Mouse (Mus musculus) skeletal muscle tissue, adult 2 months (tissue): ENCODE data around the gene Plcg2.
A peak's percentile ranks its signal among the peaks of the same experiment; 100 is the strongest.

Experiments used
- DNase-seq: peaks from one replicate; pipeline ENCODE4 v3.0.0-alpha.2; 2012; ENCODE audit warnings: low read depth, low spot score

Gene Plcg2

DNA sequence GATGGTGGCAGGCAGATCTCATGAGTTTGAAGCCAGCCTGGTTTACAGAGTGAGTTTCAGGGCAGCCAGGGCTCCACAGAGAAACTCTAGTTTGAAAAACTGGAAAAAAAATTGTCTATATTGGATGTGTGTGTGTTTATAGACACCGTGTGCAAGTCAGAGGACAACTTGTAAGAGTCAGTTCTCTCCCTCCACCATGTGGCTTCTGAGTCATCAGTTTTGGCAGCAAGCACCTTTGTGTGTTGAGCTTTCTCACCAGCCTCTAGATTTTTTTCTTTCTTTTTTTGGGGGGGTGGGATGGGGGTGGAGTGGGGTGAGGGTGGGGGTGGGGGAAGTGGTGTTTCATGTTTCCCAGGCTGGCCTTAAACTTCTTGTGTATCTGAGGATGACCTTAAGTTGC is 12.8 kb upstream of the Plcg2 start:
- DNase-seq, result no peak

DNA sequence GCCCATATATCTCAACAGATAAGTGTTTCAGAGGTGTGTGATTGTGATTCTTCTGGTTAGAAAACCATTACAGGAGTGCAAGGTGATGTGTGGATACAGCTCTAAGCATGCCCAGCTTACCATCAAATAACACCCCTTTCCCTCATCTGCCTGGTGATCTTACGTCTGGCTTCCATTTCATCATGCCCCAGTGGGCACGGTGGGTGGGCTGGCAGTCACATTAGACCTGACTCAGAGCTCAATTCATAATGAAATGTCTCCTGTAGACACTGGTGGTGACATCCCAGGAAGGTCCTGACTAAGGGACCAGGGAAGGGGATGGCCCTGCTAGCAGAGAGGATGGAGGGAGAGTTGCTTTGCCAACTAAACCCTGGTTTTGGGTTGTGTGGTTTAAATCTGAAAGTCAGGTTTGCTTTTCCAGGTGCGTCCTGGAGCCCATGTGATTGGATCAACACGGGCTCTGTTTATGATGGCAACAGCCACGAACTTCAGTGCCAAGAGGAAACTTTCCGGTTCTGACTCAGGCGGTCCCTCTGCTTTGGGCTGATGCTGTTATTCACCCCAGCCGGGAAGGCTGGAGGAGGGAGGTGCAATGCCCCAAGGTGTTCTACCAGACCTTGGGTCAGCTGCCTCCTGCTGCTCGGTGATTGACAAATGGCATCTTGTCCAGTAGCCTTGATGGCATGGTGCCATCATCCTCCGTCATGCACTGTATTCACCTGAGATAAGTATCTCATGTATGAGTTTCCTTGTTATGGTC is 9.7 kb upstream of the Plcg2 start:
- no peak for DNase-seq

DNA sequence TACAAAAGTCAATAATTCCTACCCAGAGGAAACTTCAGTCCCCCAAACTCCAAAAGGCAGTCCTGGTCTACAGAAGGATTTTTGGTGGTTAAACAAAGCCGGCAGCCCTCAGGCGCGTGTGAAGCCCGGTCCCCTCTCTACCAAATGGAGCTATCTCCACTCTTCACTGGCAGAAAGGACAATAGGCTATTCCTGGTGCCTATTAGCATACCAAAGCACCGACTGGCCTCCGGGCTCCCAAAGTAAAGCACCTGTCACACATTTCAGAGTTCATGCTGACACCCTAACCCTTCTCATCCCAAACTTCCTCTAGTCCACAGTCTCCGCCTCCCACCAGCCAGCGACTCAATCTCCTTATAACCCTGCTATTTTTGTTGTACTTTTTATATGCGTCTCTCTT is 4.5 kb upstream of the Plcg2 start:
- DNase-seq, result no peak

DNA sequence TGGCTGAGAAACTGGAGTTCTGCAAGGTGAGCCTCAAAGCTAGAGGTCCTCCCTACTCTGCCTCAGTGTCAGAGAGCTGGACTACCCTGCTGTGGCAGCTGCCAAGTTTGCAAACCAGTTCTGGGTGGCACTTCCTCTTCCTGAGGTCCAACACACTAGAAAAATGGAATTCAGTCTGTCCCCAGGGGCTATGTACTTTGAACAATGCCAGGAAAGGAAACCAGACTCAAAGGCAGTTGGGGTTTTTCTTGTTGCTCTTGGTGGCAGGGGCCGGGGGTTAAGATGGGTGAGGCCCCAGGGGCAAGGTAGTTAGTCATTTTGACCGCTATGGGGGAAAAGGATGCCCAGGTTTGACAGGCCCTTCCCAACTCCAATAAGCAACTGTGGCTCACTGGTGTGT is 3.2 kb upstream of the Plcg2 start:
- DNase-seq, result no peak

DNA sequence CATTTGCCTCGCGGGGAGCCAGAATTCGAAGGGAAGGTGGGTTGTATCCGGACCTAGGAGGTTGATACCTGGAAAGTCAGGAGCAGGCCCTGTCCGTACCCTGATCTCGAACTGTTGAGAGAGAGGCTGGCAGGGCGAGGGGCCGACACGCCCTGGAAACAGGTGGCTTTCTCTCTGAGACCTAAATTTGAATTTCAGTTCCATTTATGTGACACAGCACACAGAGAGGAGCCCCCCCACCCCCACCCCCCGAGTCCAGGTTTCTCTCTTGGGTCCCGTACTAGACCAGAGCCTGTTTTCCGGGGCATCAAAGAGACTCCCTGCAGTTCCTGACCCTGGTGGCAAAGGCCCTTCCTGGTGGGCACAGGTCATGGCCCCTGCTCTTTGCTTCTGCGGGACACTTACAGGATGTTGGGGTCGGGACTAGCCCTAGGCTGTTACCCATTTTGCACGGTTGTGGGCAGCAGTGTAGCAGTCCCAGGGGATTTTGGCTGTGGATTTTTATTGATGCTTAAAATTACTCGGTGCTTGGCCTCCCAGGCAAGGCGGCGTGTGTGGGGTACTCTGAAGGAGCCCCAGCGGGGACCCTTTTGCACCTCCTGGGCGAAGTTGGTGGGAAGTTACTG is 937 bp downstream of the Plcg2 start:
- no peak for DNase-seq

DNA sequence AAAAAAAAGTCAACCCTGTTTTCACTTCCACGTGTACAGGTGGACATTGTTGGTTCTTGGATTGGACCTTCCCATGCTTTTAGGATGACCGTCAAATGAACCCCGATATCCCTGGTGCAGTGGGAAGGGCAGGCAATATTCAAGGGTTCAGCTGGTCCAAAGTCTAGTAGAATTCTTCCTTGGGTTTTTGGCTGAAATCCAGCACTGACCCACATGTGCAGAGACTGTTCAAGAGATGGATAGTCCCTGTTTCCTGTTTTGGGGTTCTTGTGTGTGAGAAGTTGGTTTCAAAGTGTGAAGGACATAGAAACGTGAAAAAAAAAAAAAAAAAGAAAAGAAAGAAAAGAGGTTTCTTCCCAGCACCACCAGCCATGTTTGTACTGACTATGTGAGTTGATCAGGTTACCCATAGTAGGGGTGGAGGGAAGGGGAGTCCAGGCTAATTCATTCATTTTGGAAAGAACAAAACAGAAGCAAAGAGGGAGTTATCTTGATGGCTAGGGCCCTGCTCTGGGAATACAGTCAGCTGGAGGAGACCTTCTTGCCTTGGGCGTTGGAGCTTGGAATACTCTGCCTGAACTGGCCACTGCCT is 2.2 kb downstream of the Plcg2 start:
- no peak for DNase-seq

DNA sequence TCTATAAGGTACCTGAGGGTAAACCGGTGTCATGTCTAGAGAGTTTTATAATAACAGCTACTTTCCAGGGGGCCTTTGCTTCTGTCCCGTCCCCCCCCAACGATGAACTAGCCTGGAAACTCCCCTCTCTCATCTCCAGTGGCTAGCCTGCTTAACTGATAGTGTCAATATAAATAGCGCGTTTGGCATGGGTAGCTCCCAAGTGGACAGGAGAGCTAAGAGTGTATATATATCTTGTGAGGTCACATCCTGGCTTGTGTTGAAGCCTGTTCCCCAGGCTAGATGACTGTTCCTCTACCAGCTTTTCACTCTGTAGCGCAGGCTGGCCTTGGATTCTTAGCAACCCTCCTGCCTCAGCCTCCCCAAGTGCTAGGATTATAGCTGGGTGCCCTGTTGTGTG is 3.2 kb downstream of the Plcg2 start:
- DNase-seq, result no peak

DNA sequence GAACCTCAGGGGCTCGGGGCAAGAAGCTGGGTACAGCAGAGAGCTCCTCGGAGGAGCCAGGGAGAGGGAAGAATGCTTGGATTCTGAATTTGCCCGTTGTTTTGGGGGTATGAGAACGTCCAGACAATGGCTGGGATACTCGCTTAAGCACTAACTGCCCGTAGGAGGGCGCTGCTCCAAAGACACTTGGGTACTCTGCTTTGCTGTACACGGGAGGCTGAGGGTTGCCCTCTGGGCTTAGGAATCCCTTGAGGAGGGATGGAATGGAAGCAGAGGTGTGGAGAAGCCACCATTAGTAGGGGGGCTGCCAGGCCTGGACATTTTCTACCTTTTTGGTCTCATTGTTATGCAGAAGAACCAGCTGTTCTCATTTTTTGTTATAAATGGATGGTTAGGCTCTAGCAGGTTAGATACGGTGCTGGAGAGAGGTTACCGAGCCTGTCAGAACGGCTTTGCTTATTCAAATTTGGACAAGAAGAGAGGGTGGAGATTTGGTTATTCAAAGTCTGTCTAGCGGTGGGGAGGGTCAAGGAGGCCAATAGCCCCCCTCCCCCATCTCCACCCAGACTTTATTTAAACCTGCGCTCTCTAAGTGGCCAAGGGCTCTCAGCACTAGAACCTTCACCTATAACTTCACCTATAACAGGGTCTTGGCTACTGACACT is 5.4 kb downstream of the Plcg2 start:
- no peak for DNase-seq

DNA sequence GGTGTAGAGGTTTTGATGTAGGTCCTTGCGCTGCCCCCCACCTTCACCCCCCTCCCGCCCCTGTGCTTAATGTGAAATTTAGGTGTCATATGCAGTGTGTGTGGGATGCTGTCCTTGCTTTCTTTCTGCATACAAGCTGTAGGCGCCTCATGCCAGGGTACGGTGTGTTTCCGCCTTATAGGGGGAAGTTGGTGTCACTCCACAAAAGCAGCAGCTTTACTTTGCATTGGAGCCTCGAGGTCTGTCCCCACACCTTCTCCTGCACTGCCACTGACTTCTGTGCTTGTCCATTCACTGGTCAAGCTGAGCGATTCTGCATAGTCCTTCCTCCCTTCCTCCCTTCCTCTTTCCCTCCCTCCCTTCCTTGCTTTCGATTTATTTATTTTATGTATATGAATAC is 9.6 kb downstream of the Plcg2 start:
- DNase-seq, result no peak

DNA sequence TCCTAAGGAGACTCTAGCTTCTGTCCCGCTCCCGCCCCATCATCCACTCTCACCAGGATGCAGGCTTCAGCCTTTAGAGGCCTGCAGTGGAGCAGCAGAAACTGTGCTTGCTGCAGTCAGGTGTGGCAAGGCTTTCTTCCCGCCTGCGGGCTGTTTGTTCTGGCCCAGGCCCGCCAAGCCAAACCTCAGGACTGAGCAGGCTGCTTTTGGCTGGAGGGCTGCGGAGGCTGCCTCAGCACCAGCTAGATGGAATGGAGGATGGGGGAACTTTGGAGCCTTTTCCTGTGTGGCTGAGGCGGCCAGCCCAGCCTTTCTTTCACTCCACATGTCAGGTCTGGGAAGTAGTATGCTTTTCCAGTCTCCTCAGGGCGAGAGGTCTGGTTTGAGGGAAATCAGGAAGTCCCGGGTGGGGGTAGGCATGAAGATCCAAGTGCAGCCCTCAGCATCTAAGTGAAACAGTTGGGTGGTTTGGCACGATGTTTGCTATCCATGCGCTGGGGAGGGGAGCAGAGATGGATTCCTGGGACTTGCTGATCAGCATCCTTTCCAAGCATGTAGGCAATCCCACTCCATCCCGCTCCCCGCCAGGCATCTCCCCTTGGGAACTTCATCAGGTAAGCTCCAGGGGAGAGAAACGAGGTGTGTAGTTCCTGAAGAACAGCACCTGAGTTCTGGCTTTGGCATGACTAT is 18.9 kb downstream of the Plcg2 start:
- no peak for DNase-seq

DNA sequence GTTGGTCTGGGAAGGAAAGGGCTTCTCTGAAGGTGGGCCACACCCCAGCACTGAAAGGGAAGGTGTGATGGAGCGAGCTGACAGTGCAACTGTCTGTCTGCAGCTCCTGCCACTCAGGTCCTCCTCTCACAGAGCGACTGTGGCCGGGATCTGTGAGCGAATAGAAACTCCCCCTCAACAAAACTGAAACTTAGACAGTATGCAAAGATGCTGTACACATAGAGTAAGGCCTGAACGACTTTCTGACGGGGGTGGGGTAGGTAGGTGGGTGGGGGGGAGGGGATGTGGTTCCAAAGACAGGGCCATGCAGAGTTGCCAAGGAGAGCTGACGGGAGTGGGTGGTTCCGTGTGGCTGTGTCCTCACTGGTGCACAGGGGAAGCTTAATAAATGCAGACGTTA is 19.8 kb downstream of the Plcg2 start:
- DNase-seq, result no peak

DNA sequence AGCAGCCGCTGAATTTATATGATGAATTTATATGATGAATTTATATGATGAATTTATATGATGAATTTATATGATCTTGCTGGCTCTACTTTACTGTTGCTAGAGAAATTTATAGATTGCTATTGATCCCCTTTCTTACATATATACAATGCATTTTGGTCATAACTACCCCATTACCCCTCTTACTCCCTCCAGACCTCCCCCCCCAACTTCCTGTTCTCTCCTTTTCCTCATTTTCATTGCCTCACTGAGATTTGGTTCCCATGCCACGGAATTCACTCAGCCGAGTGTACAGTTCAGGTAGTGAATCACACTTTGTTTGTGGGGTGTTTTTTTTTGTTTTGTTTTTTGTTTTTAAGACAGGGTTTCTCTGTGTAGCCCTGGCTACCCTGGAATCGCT is 20.8 kb downstream of the Plcg2 start:
- no peak for DNase-seq

DNA sequence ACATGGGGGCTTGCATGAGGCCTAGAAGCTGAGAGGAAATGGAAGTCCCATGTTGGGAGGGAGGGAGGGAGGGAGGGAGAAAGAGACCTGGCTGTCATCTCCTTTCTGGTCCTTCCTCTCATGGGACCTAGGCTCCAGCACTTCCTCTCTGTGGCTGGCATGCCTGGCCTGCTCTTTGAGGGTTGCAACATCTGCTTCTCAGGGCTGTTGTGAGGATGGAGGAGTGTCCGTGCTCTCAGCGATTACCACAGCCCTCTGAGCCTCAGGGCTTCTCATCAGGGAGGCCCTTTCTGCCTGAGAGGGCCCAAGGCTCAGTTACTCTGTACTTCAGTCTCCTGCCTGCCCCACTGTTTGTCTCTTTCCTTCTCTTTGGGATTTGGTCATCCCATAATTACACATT is 28.1 kb downstream of the Plcg2 start:
- peak; percentile 22 for DNase-seq

DNA sequence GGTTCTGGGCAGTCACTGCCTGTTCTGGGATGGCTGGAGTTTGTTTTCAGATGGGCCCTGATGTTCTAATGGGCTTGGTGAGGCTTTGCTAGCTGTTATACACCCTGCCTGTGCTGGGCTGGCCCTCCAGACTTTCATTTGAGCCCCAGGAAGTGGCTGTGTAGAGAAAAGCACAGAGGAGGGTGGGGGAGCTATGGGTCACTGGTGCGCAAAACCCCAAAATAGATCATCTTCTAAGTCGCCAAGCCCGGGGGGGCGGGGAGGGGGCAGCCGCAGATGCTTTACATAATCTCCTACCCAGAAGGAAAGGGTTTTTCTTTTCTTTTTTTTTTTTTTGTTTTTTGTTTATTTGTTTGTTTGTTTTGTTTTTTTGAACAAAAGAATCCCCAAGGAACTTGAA is 29.9 kb downstream of the Plcg2 start:
- DNase-seq, result no peak

DNA sequence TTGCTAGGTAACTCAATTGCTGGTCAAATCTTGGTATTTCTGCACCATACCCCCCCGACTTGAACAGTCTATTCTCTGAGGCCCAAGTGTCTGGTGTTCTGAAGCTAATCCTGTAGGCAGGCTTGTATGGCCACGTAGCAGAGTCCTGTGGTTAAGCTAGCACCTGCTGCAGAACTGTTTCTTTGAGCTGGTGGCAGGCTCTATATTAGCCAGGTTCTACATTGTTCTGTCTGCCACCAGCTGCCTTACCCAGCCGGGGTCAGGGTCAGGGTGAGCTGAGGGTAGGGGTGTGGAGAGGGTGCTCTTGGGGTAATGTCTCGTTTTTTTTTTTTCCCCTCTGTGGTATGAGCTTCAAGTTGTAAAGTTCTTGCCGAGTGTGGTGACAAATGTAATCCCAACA is 31.1 kb downstream of the Plcg2 start:
- DNase-seq, result no peak

DNA sequence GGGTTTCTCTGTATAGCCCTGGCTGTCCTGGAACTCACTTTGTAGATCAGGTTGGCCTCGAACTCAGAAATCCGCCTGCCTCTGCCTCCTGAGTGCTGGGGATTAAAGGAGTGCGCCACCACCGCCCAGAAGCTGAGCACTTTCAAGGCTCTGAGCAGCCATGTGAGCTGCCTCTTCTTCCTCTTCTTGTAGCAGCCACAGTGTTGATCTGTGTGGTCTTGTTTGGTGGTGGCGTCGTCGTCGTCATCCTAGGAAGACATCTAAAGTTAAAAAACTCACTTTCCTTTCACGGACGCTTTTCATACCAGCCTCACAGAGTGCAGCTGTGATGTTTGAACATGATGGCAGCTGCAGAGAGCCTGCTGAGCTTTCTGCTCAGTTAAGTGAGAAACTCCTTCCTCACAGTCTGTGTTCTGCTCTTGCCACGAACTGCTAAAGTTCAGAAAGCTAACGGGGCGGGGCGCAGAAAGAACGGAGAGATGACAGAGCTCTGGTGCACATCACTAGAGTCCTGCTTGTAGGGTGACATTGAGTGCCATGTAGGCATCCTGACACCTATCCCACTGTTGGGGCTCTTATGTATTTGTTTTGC is 34.4 kb downstream of the Plcg2 start:
- no peak for DNase-seq

DNA sequence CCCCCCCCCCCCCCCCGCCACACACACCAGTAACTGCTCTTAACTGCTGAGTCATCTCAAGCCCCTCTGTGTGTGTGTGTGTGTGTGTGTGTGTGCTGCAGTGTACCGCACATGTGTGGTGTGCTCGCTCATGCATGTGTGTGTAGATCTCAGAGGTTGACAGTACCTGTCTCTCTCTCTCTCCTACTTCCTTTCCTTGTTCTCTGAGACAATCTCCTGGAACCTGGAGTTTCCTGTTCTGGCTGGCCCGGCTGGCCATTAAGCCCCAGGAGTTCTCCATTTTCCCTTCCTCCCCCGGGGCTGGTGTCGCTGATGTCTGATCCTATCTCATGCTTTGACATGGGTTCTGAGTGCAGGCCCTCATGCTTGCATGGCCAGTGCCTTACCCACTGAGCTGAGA is 38.8 kb downstream of the Plcg2 start:
- DNase-seq, result no peak

DNA sequence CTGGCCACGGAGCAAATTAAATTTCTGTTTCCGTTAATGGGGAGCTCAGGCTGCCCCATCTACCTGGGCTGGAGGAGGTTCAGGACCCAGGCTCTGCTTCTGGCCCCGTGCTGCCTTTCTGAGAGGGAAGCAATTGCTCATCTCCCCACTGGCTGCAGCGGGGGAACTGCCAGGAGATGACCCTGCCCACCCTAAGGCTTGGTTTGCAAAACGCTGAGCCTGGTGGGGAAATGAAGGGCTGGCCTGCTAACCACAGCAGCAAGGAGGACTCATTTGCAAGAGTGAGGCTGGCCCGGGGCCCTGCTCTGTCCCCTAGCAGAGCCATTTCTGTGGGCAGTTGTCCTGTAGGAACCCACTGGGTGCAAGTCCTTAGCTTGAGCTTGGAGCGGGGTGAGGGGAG is 39.7 kb downstream of the Plcg2 start:
- no peak for DNase-seq

DNA sequence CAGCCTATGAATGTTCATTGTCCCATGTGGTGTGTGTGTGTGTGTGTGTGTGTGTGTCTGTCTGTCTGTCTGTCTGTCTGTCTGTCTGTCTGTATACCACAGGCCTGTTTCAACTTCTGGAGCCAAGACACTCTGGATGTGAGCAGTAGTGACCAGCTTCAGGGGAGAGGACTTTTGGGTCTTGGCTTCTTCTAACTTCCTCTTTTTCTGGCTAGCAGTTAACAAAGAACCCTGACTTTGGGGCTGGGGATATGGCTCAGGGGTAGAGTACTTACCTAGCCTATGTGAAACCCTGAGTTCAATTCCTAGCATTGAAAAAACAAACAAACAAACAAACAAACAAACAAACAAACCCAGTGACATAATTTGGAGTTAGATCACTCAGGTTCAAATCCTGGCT is 44.9 kb downstream of the Plcg2 start:
- no peak for DNase-seq

DNA sequence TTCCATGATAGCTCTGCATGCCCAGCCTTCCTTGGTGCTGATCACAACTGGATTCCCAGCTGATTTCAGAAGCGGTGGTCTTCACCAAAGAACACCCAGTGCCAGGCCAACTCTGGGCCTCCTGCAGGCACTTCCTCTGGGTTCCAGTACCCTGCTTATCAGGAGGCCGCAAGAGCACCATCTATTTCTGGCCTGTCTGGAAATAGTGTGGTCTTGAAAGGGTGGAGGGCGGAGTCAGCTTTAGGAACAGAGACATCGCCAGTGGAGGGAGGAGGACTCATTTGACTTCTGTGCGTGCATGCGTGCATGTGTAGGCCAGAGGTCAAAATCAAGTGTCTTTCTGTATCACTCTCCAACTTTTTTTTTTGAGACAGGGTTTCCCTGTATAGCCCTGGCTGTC is 45.7 kb downstream of the Plcg2 start:
- DNase-seq, result no peak

DNA sequence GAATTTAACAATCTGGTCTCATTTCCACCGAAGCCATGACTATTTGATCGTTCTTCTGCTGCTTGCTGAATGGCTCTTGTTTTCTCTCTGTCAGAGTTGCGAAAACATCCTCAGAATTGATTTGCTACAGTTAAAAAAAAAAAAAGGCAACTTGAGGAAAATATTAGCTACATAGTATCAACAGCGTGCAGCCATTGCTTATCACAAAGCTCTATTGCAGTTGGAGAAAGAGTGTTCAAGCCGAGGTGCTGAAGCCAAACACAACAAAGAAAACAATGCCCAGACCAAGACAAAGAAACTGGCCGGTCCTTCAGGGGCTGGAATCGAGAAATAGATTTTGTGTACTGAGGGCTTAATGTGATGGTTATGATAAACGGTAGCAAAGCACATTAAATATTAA is 47.0 kb downstream of the Plcg2 start:
- DNase-seq, result no peak

DNA sequence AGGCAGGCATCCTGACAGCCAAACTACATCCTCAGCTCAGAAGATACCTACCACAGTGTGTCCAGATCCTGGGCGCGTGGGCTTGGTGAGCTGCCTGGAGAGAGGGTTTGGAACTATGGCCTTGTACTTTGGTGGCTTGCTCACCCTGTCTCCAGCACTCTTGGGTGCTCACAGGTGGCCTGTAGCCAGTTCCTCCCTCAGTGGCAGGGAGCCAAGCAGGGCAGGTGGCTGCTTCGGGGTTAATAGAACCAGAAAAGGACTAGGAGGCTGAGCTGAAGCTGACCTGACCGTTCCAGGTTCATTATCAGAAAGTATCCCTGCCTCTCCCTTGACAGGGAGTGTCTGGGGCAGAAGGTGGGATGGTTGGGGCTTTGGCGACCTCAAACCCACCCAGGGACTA is 48.3 kb downstream of the Plcg2 start:
- DNase-seq, result no peak
